Mouse (Mus musculus): ENCODE data around the gene Kalrn. TPM values are rescaled to one million over a fixed set of nuclear protein-coding genes. Genes with fewer than 3 reads are reported as not detected.

Gene Kalrn
- polyA plus RNA-seq, 1 experiment: 278 TPM

DNA sequence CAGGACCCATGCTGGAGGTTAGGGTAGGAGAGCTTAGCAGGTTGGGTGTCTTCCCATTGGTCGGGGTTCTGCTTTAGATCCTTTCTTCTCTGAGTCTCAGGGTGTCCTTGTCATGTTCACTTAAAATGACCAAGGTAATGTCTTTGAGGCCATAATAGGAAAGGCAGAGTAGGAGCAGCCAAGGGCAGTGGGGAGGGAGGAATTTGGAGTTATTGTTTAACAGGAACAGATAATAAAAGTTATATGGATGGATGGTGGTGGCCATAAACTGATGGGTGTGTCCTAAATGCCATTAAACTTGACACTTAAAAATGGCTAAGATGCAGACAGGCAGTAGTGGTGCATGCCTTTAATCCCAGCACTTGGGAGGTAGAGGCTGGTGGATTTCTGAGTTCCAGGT is 584.2 kb downstream of the Kalrn start:
- Histone ChIP-seq H3K4me3 (ENCODE audit: insufficient read depth, low read length) (no peak overlapping the region), H3K4me1 (ENCODE audit: control insufficient read depth, insufficient read depth, low read length) (no peaks in the 10 kb centered on the region), H3K27ac (ENCODE audit: insufficient read depth, low read length) (no peak overlapping the region)
- TF ChIP-seq POLR2A (IDR thresholded peaks at IDR 0.05; ENCODE audit: extremely low read depth, insufficient read depth, low read length): no peak
- no peak for TF ChIP-seq CTCF (IDR thresholded peaks at IDR 0.05; ENCODE audit: extremely low read depth, insufficient read depth, low read length)

DNA sequence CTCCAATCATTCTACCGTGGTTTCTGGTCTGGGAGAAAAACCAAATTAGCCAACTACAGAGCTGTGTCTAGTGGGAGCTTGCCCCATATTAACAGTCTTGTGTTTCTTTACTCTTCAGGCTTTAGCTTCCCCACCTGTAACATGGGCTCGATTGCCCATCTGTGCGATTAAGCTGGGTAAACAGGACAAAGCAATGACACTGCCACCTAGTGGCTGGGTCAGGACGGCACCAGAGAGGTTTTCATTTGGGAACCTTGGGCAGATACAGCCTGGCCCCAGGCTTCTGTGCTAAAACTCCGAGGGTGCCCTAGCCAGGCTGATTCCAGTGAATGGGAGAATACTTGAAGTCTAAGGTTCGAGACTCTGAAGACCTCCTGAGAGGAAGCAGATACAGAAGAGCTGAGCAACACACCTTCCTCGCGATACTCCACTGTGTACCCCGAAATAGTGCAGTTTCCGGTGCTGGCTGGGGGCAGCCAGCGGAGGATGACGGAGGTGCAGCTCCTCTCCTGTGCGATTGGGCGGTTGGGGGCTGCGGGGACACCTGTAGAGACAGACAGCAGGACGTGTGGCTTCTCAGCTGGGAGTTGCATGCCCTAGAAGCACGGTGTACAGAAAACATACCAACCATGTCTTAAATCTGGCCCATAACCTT is 584.8 kb downstream of the Kalrn start:
- H3K27ac ChIP-seq (ENCODE audit: insufficient read depth, low read length): no peak overlapping the region
- no peak overlapping the region for H3K4me3 ChIP-seq (ENCODE audit: insufficient read depth, low read length)
- H3K4me1 ChIP-seq (ENCODE audit: control insufficient read depth, insufficient read depth, low read length): no peaks in the 10 kb centered on the region
- peak; percentile 85 for TF ChIP-seq CTCF (IDR thresholded peaks at IDR 0.05; ENCODE audit: extremely low read depth, insufficient read depth, low read length)
- no peak for TF ChIP-seq POLR2A (IDR thresholded peaks at IDR 0.05; ENCODE audit: extremely low read depth, insufficient read depth, low read length)

DNA sequence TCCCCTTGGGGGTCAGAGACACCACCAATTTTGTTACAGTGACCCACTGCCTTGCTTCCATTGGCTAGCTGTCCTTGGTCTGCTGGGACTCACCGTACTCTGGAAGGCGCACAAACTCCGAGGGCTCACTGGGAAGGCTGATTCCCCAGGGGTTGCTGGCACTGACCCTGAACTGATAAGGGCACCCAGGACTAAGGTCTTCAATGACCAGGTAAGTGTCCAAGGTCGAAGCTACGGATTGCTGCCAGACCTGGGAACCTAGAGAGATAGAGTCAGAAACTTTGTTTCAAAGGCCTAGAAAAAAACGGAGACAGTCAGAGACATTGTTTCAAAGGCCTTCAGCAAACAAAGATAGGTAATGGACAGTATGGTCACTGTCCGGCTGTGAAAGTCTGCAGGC is 586.3 kb downstream of the Kalrn start:
- no peak overlapping the region for H3K4me3 ChIP-seq (ENCODE audit: insufficient read depth, low read length)
- H3K27ac ChIP-seq (ENCODE audit: insufficient read depth, low read length): no peak overlapping the region
- H3K4me1 ChIP-seq (ENCODE audit: control insufficient read depth, insufficient read depth, low read length): no peaks in the 10 kb centered on the region
- TF ChIP-seq CTCF (IDR thresholded peaks at IDR 0.05; ENCODE audit: extremely low read depth, insufficient read depth, low read length) (no peak), POLR2A (IDR thresholded peaks at IDR 0.05; ENCODE audit: extremely low read depth, insufficient read depth, low read length) (no peak)

DNA sequence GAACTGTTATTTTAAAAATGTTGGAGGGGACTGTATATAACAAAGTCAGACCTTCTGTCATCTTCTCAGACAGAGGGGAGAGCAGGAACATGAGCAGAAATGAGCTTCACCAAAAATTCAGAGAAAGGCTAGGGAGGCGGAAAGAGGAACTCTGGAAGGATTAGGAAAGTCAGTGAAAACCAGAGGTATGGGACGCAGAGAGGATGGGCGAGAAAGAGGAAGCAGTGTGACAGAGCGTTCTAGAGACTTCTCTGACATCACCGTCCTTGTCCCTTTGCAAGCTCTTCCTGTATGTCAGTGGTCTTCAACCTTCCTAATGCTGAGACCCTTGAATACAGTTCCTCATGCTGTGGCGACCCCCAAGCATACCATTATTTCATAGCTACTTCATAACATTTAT is 588.0 kb downstream of the Kalrn start:
- no peaks in the 10 kb centered on the region for H3K4me1 ChIP-seq (ENCODE audit: control insufficient read depth, insufficient read depth, low read length)
- H3K4me3 ChIP-seq (ENCODE audit: insufficient read depth, low read length): no peak overlapping the region
- H3K27ac ChIP-seq (ENCODE audit: insufficient read depth, low read length): no peak overlapping the region
- no peak for TF ChIP-seq POLR2A (IDR thresholded peaks at IDR 0.05; ENCODE audit: extremely low read depth, insufficient read depth, low read length)
- no peak for TF ChIP-seq CTCF (IDR thresholded peaks at IDR 0.05; ENCODE audit: extremely low read depth, insufficient read depth, low read length)

DNA sequence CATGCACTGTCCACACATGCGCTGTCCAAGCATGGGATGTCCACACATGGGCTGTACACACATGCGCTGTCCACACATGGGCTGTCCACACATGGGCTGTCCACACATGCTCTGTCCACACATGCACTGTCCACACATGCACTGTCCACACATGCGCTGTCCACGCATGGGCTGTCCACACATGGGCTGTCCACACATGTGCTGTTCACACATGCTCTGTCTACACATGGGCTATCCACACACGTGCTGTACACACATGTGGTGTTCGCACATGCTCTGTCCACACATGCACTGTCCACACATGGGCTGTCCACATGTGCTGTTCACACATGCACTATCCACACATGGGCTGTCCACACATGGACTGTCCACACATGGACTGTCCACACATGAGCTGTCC is 589.6 kb downstream of the Kalrn start:
- no peak overlapping the region for H3K27ac ChIP-seq (ENCODE audit: insufficient read depth, low read length)
- TF ChIP-seq CTCF (IDR thresholded peaks at IDR 0.05; ENCODE audit: extremely low read depth, insufficient read depth, low read length) (no peak), POLR2A (IDR thresholded peaks at IDR 0.05; ENCODE audit: extremely low read depth, insufficient read depth, low read length) (no peak)
- no peak overlapping the region for H3K4me3 ChIP-seq (ENCODE audit: insufficient read depth, low read length)
- H3K4me1 ChIP-seq (ENCODE audit: control insufficient read depth, insufficient read depth, low read length): no peaks in the 10 kb centered on the region

DNA sequence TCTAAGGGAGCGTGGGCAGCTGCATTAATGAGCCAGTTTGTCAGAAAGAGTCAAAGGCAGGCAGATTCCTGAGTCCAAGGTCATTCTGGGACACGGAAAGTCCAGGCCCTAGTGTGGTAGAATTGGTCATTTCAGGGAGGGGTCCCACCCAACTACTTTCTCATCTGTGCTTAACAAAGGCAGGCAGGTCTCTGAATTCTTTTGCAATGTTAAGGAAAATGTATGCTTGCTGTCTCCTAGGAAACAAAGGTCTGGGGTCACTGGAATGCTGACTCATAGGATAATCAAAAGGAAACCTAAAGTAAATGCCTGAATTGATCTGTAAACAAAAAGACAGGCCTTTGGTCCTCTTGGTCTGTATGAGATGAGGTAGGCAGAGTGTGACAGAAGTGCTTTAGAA is 593.5 kb downstream of the Kalrn start:
- no peak for TF ChIP-seq CTCF (IDR thresholded peaks at IDR 0.05; ENCODE audit: extremely low read depth, insufficient read depth, low read length)
- TF ChIP-seq POLR2A (IDR thresholded peaks at IDR 0.05; ENCODE audit: extremely low read depth, insufficient read depth, low read length): no peak
- no peak overlapping the region for H3K4me3 ChIP-seq (ENCODE audit: insufficient read depth, low read length)
- no peaks in the 10 kb centered on the region for H3K4me1 ChIP-seq (ENCODE audit: control insufficient read depth, insufficient read depth, low read length)
- no peak overlapping the region for H3K27ac ChIP-seq (ENCODE audit: insufficient read depth, low read length)

DNA sequence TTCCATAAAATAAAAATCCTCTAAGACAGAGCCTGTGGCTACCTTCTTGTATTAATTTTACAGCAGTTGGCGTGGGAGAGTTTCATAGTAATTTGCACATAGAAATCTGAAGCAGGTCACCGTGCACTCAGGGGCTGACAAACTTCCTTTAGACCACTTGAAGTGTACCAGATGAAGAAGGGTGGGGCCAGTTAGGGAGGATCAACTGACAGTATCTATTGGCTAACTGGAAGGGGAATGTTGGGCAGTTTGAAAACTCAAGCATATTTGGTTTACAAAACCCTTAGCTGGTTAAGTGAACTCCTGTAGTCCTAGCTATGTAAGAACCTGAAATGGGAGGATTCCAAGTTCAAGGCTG is 606.1 kb downstream of the Kalrn start:
- no peak for TF ChIP-seq POLR2A (IDR thresholded peaks at IDR 0.05; ENCODE audit: extremely low read depth, insufficient read depth, low read length)
- TF ChIP-seq CTCF (IDR thresholded peaks at IDR 0.05; ENCODE audit: extremely low read depth, insufficient read depth, low read length): no peak
- peaks cover 2% of the 10 kb centered on the region; the same call in 1 of the 2 replicates for H3K4me1 ChIP-seq (ENCODE audit: control insufficient read depth, insufficient read depth, low read length)
- peak overlapping the region; percentile 94; the same call in 1 of the 2 replicates for H3K4me3 ChIP-seq (ENCODE audit: insufficient read depth, low read length)
- no peak overlapping the region for H3K27ac ChIP-seq (ENCODE audit: insufficient read depth, low read length)

DNA sequence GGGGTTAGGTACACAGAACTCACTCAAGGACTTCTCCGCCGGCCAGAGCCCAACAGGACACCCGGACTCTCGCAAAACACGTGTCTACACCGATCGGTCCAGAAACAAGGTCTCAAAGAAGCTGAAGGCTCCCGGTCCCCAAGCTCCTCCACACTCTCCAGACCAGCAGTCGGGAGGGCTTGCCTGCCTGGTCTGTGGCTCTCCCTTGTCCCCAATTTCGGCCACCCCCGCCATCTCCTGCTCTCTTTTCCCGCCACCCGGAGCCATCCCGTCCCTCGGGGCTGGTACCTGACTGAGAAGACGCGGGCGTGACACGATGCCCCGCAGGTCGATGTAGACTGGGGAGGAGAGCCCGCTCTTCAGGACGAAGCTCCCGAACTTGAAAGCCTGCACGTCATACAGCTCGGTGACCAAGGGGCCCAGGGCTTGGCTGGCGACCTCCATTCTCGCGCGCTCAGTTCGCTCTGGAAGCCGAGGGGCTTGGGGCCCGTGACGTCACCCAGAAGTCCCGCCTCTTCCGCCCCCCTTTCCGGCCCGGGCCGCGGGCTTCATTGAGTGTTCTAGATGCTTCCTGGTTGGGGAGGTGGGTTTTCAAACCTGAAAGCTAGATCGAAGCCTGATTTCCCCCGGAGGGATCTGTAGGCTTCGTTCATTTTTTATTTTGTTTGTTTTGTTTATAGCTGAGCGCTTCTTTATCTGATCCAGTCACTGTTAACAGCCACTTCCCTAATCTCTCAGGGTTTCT is 606.6 kb downstream of the Kalrn start, which contains the start of gene Umps:
Gene Umps, minus strand, starts transcription at position 501 of the 745 bp plus-strand sequence.
- Histone ChIP-seq H3K27ac (ENCODE audit: insufficient read depth, low read length) (no peak within 1 kb of the TSS), H3K4me3 (ENCODE audit: insufficient read depth, low read length) (peak within 1 kb of the TSS; percentile 94), H3K4me1 (ENCODE audit: control insufficient read depth, insufficient read depth, low read length) (peaks cover 2% of the 10 kb centered on the region; the same call in 1 of the 2 replicates)
- no peak for TF ChIP-seq CTCF (IDR thresholded peaks at IDR 0.05; ENCODE audit: extremely low read depth, insufficient read depth, low read length)
- TF ChIP-seq POLR2A (IDR thresholded peaks at IDR 0.05; ENCODE audit: extremely low read depth, insufficient read depth, low read length): peak; percentile 55; the same call in 1 of the 2 replicates

DNA sequence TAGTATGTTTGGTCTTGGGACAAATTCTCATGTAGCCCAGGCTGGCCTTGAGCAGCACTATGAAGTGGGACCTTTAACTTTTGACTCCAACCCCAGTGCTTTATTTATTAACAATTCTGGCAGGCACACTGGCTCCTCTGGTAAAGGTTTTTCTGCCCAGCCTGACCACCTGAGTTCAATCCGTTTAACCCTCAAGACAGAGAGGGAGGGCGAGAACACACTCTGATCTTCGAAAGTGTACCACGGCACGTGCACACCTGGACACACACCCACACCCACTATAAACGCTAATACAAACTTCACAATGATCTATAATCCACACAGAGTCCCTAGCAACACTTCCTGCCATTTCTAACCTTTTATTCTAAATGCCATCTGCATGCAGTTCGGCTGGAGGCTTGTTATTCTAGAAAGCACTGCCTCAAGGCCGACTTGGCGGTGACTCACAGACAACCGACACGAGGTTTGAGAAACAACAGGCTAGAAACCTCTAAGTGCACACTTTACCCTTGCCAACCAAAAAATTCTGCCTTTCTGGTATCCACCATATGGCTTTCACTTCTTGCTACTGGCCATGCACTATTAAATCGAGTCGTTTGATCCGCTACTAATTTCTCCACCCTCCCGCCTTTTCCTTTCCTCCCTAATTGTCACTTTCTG is 607.3 kb downstream of the Kalrn start:
- H3K4me1 ChIP-seq (ENCODE audit: control insufficient read depth, insufficient read depth, low read length): peaks cover 2% of the 10 kb centered on the region; the same call in 1 of the 2 replicates
- TF ChIP-seq CTCF (IDR thresholded peaks at IDR 0.05; ENCODE audit: extremely low read depth, insufficient read depth, low read length): no peak
- no peak for TF ChIP-seq POLR2A (IDR thresholded peaks at IDR 0.05; ENCODE audit: extremely low read depth, insufficient read depth, low read length)
- no peak overlapping the region for H3K27ac ChIP-seq (ENCODE audit: insufficient read depth, low read length)
- peak overlapping the region; percentile 94 for H3K4me3 ChIP-seq (ENCODE audit: insufficient read depth, low read length)
